Mouse (Mus musculus) lung, adult 2 months (tissue): ENCODE measurements around the gene Wwox.

ENCODE experiments used
- CTCF ChIP-seq: fragments of 200-500 bp; IDR thresholded peaks from 2 replicates; pipeline ENCODE4 v1.5.1; 2011; ENCODE audit warnings: mild to moderate bottlenecking, low read length, control low read depth; ENCODE audit not compliant: insufficient read depth
- POLR2A ChIP-seq: fragments of 200-500 bp; IDR thresholded peaks from 2 replicates; pipeline ENCODE4 v1.6.1; 2011; ENCODE audit warnings: low read depth, mild to moderate bottlenecking, control low read depth, low read length, borderline replicate concordance; ENCODE audit errors: extremely low read depth

GRCm38 (mm10) chr8:114941644-114942043 is 502.2 kb downstream of the Wwox start:
- TF ChIP-seq POLR2A = no peak
- no peak for TF ChIP-seq CTCF
